Mouse (Mus musculus) bone marrow, adult 2 months (tissue): ENCODE data around the gene Ccser1.

Source experiments
- CTCF ChIP-seq: fragments of 200-500 bp; IDR thresholded peaks from 2 replicates; pipeline ENCODE4 v1.5.1; 2011; ENCODE audit warnings: low read length, control low read depth; ENCODE audit not compliant: control insufficient read depth, insufficient read depth
- POLR2A ChIP-seq: fragments of 200-500 bp; IDR thresholded peaks from 2 replicates; pipeline ENCODE4 v1.6.1; 2011; ENCODE audit warnings: low read depth, mild to moderate bottlenecking, control low read depth, low read length, borderline replicate concordance; ENCODE audit not compliant: control insufficient read depth

- no peak for TF ChIP-seq POLR2A
- TF ChIP-seq CTCF: no peak
Measured at GRCm38 (mm10) chr6:62340319-62340718, 1160.2 kb downstream of the Ccser1 start.
